Mouse (Mus musculus): ENCODE measurements at regions not wholly inside any gene's neighbourhood (a gene's known extent, or its start where the extent isn't known, plus 50 kb on each side); places are given as distances from the start of the nearest gene placed in this dataset.

GRCm38 (mm10) chr3:136421969-136422614 is 96.2 kb upstream of the Bank1 start:
- TF ChIP-seq CTCF (IDR thresholded peaks at IDR 0.05; ENCODE audit: low read depth), result no peak
- no peak for TF ChIP-seq EP300 (IDR thresholded peaks at IDR 0.05; ENCODE audit: low read depth)
